Mouse (Mus musculus) stomach, embryonic 16.5 days (tissue): ENCODE measurements around the gene E030018B13Rik. TPM values are rescaled to one million over a fixed set of nuclear protein-coding genes. Genes with fewer than 3 reads are reported as not detected.

ENCODE experiments used
- ATAC-seq: fragments of 200-750 bp; cut with Nextera tagmentation; 2 replicates; pipeline ENCODE4 v1.8.0; 2017; ENCODE audit warnings: moderate number of reproducible peaks, moderate TSS enrichment; ENCODE audit not compliant: insufficient read depth, low FRiP score
- H3K27ac ChIP-seq: fragments of 300-500 bp; sonication (generic); 2 replicates; pipeline ENCODE4 v1.5.1; 2014; ENCODE audit warnings: low read length
- H3K27me3 ChIP-seq: fragments of 300-500 bp; sonication (generic); 2 replicates; pipeline ENCODE4 v1.6.1; 2014; ENCODE audit warnings: low read length, control low read depth, mixed read lengths; ENCODE audit not compliant: control insufficient read depth, insufficient read depth
- H3K36me3 ChIP-seq: fragments of 300-500 bp; sonication (generic); 2 replicates; pipeline ENCODE4 v1.6.1; 2014; ENCODE audit warnings: low read length; ENCODE audit not compliant: control insufficient read depth, insufficient read depth
- H3K4me1 ChIP-seq: fragments of 300-500 bp; sonication (generic); 2 replicates; pipeline ENCODE4 v1.6.1; 2014; ENCODE audit warnings: low read length, control low read depth, mixed read lengths; ENCODE audit not compliant: control insufficient read depth, insufficient read depth
- H3K4me2 ChIP-seq: fragments of 300-500 bp; sonication (generic); 2 replicates; pipeline ENCODE4 v1.6.1; 2014; ENCODE audit warnings: low read depth, low read length, mixed read lengths
- H3K4me3 ChIP-seq: fragments of 300-500 bp; sonication (generic); replicated peaks from 2 replicates; pipeline ENCODE4 v1.5.1; 2014; ENCODE audit warnings: mild to moderate bottlenecking, low read length
- H3K9ac ChIP-seq: fragments of 300-500 bp; sonication (generic); 2 replicates; pipeline ENCODE4 v1.6.1; 2014; ENCODE audit warnings: low read length
- H3K9me3 ChIP-seq: fragments of 300-500 bp; sonication (generic); replicated peaks from 2 replicates; pipeline ENCODE4 v1.6.1; 2016; ENCODE audit warnings: low read length, control low read depth; ENCODE audit not compliant: control insufficient read depth
- WGBS: fragments of 180-500 bp; shearing (Covaris S2); extraction: QIAGEN DNeasy Blood & Tissue Kit; methylation state at CpG from one replicate; pipeline ENCODE4 v1.1.7; 2014; 5-methylcytosine and 5-hydroxymethylcytosine counted together
- polyA plus RNA-seq: library from polyadenylated mRNA; unstranded; fragments of >200 nt; fragmentation: Nextera tagmentation; extraction: Ambion mirVana; gene quantifications from 2 replicates; pipeline ENCODE4 v1.2.1, GENCODE M21; 2015

Gene E030018B13Rik
- polyA plus RNA-seq, 1 experiment from 2014 or later: not detected

DNA sequence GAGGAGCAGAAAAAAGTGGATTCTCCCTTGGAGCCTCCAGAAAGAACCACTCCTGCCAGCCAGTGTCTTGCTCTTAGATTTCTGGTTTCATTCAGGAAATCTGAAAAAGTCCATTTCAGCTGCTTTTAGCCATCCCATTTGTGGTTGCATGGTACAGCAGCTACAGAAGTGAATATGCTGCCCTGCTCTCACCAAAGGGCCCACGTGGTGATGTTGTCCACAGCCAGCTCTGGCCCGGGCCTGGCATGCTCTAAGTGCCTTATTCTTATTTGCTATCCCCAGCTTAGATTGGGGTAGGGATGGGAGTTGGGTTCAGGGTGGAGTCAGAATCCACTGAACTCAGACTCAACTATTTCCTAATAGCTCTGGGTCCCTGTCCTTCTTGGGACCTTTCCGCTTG lies 21.4 kb upstream of the E030018B13Rik start:
- H3K9me3 ChIP-seq: no peaks in the 10 kb centered on the region
- no peak overlapping the region for H3K4me3 ChIP-seq
- H3K36me3 ChIP-seq: 0 out of 2 replicates have a peak, but pooled peaks cover 5% of the 10 kb centered on the region
- no peak overlapping the region for H3K27ac ChIP-seq
- no peak overlapping the region for H3K4me2 ChIP-seq
- ATAC-seq: no peak
- H3K27me3 ChIP-seq: no peaks in the 10 kb centered on the region
- 87% methylated on average over 3 of the region's 3 CpGs for WGBS
- peaks cover 24% of the 10 kb centered on the region for H3K4me1 ChIP-seq
- no peak overlapping the region for H3K9ac ChIP-seq

DNA sequence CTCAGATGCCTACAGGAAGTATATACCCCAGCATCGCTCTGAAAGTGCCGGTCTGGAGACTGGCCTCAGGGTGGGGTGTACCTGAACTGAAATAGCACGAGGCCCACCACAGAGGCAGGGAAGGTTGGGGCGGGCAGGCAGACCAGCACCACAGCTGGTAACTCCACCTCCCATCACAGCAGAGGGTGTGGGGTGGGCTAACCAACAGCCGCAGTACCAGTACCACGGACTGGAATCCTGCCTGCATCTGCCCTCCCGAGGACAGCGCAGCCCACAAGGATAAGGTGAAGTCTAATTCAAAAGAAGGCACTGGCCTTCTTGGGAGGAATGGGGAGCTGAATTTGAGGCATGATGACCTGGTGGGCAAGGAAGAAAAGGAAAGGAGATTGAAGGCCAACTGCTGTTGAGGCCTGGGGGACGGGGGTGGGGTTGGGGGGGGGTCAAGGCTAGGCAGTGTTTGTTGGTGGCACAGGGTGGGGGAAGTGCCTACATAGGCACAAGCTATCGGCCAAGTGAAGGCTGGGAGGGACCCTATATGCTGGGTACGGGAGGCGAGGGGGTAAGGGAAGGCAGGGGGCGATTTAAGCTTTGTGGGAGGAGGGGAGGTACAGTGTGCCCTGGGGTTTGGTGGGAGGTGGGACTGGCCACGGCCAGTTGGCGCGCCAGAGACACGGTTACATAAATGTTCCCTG lies 20.2 kb upstream of the E030018B13Rik start:
- peak; percentile 8; the same call in 1 of the 2 replicates for ATAC-seq
- peak overlapping the region; percentile 71 for H3K9ac ChIP-seq
- 21% methylated on average over 17 of the region's 17 CpGs for WGBS

DNA sequence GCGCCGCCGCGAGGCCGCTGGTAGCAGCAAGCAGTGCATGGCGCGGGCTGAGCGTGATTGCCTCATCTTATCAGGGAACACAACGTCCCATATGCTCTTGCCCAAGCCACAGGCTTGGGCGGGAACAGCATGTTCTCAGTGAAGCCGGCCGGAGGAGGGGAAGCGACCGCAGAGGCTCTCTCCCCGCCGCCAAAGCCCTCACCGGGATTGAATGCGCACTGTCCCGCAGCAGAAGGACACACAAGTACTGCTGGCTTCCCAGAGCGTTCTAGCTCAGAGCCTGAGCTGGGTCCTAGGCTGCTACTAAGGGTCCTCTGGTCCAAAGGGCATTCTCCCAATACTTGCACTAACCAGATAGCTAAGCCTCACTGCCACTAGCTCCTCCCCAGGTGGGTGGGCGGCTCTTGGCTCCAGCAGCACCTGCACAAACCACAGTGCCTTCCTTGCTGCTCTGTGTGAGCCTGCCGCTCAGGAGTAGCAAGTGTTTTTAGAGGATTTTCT lies 19.6 kb upstream of the E030018B13Rik start:
- Histone ChIP-seq H3K27ac (peak overlapping the region; percentile 94), H3K4me2 (peak overlapping the region; percentile 61), H3K36me3 (no peaks in the 10 kb centered on the region), H3K27me3 (no peaks in the 10 kb centered on the region), H3K9ac (peak overlapping the region; percentile 71), H3K9me3 (no peaks in the 10 kb centered on the region), H3K4me1 (peaks cover 24% of the 10 kb centered on the region), H3K4me3 (peak overlapping the region; percentile 35)
- 1% methylated on average over 22 of the region's 22 CpGs for WGBS
- peak; percentile 96 for ATAC-seq

More for the DNA sequence above, 20.2 kb upstream of the E030018B13Rik start:
- Histone ChIP-seq H3K4me1 (peaks cover 24% of the 10 kb centered on the region), H3K4me2 (peak overlapping the region; percentile 61), H3K36me3 (no peaks in the 10 kb centered on the region), H3K4me3 (peak overlapping the region; percentile 35), H3K27ac (peak overlapping the region; percentile 94), H3K27me3 (no peaks in the 10 kb centered on the region), H3K9me3 (no peaks in the 10 kb centered on the region)

DNA sequence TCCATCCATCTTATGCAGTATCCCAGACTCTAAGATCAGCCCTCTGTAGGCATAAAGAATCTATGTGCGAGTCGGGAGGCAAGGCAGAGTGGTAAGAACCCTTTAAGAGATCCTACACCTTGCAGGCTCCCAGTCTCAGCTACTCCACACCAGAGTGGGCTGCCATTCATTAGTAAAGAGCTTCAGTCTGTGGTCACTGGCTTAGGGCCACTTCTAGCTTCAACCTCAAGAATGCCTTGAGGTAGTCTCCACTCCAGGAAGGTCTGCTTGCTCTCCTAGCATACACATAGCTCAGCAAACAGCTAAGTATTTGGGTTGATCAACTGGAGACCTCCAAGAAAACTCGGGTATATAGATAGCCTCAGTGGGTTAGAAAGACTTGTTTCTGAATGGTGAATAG lies 19.0 kb upstream of the E030018B13Rik start:
- Histone ChIP-seq H3K4me2 (peak overlapping the region; percentile 61), H3K9me3 (no peaks in the 10 kb centered on the region), H3K27me3 (no peaks in the 10 kb centered on the region), H3K27ac (peak overlapping the region; percentile 94), H3K36me3 (no peaks in the 10 kb centered on the region), H3K4me3 (0 out of 2 replicates have a peak overlapping the region, but pooled peaks have one; percentile 35), H3K9ac (peak overlapping the region; percentile 71), H3K4me1 (peaks cover 24% of the 10 kb centered on the region)
- WGBS: 35% methylated on average over 3 of the region's 3 CpGs
- ATAC-seq: no peak

DNA sequence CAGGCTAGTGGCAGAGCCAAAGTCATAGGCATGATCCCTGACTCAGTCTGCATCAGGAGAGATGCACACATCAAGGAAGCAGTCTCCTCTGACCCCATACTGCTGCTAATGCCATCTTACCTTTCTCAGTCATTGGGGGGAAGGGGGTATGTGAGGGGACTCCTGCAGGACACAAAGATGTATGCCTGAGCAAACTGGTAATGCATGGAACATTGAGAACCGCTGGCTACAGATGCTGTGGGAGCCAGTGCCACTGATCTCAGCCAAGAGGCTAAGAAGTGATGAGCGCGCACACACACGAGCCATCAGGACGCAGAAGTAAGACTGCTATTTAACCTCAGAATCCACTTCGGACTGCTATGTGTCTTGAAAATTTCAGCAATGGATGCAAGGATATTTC lies 18.5 kb upstream of the E030018B13Rik start:
- ATAC-seq: no peak
- H3K9ac ChIP-seq: no peak overlapping the region
- H3K27ac ChIP-seq: no peak overlapping the region; the same call in 1 of the 2 replicates
- H3K36me3 ChIP-seq: no peaks in the 10 kb centered on the region
- no peak overlapping the region for H3K4me2 ChIP-seq
- 88% methylated on average over 6 of the region's 6 CpGs for WGBS
- no peaks in the 10 kb centered on the region for H3K27me3 ChIP-seq
- peaks cover 24% of the 10 kb centered on the region for H3K4me1 ChIP-seq
- H3K4me3 ChIP-seq: no peak overlapping the region
- no peaks in the 10 kb centered on the region for H3K9me3 ChIP-seq

DNA sequence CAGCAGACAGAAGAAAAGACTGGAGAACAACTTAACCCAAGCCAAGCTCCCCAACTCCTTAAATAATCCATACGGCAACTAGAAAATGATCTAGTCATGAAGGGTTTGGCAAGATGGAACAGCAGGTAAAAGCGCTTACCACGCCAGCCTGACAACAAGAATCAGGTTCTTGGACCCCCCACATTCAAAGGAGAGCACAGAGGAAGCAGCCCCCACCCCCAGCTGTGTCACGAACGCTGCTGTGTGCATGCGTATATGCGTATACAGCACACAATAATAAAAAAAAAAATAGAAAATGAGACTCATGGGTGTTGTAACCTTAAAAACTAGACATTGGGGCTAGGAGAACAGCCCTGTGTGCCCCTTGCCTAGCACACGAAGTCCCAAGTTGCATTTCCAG lies 16.7 kb upstream of the E030018B13Rik start:
- H3K9me3 ChIP-seq: no peaks in the 10 kb centered on the region
- 93% methylated on average over 8 of the region's 8 CpGs for WGBS

DNA sequence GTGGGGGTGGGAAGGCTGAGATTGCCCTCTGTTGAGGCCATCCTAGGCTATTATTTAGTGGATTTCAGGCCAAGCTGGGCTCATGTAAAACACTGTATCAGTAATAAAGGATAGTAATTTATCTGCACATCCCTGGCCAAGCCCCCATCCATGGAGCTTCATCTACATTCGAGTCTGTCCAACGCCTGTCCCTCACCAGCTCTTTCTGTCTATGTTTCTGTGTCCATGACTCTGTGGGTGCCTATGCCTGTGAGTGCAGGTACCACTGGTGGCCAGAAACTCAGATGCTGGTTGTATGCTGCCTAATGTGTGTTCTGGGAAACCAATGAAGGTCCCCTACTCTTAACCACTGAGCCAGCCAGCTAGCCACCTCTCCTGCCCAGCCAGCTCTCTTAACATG lies 16.2 kb upstream of the E030018B13Rik start:
- H3K9me3 ChIP-seq: no peaks in the 10 kb centered on the region
- H3K36me3 ChIP-seq: no peaks in the 10 kb centered on the region
- peaks cover 30% of the 10 kb centered on the region for H3K4me1 ChIP-seq
- no peak overlapping the region for H3K4me3 ChIP-seq
- H3K9ac ChIP-seq: no peak overlapping the region
- 86% methylated on average over 2 of the region's 2 CpGs for WGBS
- no peaks in the 10 kb centered on the region for H3K27me3 ChIP-seq
- ATAC-seq: no peak
- H3K27ac ChIP-seq: no peak overlapping the region
- H3K4me2 ChIP-seq: no peak overlapping the region

More for the DNA sequence above, 16.7 kb upstream of the E030018B13Rik start:
- Histone ChIP-seq H3K4me2 (no peak overlapping the region), H3K4me1 (peaks cover 31% of the 10 kb centered on the region), H3K27me3 (no peaks in the 10 kb centered on the region), H3K4me3 (no peak overlapping the region), H3K27ac (no peak overlapping the region), H3K9ac (no peak overlapping the region), H3K36me3 (no peaks in the 10 kb centered on the region)
- no peak for ATAC-seq

DNA sequence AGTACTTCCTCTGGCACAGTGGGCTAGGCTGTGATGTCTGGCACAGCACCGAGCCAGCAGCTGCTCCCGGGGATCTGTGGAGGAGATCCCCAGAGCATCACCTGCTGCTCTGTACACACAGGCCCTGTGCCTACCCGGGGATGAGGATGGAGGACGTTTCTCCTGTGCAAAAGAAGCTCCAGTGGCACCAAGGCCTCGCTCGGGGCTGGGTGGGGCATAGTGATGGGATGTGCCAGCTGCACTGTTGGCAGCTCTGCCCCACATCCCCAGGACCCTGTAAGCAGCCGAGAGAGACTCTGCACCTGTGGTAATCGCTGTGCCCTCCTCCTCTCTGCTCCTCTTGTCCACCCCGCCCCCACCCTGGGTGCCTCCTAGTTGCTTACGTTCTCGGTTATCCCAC lies 15.3 kb upstream of the E030018B13Rik start:
- no peak overlapping the region for H3K4me3 ChIP-seq
- H3K27ac ChIP-seq: no peak overlapping the region
- WGBS: 68% methylated on average over 11 of the region's 11 CpGs
- no peaks in the 10 kb centered on the region for H3K9me3 ChIP-seq
- peaks cover 32% of the 10 kb centered on the region for H3K4me1 ChIP-seq
- H3K4me2 ChIP-seq: no peak overlapping the region
- H3K9ac ChIP-seq: no peak overlapping the region
- H3K27me3 ChIP-seq: no peaks in the 10 kb centered on the region
- no peaks in the 10 kb centered on the region for H3K36me3 ChIP-seq
- ATAC-seq: no peak

DNA sequence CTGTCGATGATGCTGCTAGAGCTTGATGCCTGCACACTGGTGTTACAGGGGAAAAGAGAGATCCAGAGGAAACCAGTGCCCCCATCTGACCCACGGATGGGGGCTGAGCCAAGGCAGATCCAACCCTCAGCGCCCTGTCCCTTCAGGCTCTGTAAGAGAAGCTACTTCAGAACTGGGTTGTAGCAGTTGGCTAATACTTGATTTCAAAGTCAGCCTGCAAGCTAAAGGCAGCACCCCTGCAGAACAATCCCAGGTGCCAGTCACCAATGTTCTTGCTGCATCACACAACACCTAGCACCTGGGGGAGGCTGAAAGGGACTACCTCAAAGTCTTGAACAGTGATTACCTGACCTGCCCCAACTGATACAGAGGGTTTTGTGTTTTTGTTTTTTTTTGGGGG lies 14.7 kb upstream of the E030018B13Rik start:
- Histone ChIP-seq H3K4me1 (peaks cover 28% of the 10 kb centered on the region), H3K36me3 (no peaks in the 10 kb centered on the region), H3K9ac (no peak overlapping the region), H3K9me3 (no peaks in the 10 kb centered on the region), H3K27ac (no peak overlapping the region), H3K4me3 (no peak overlapping the region), H3K4me2 (no peak overlapping the region), H3K27me3 (no peaks in the 10 kb centered on the region)
- WGBS: 81% methylated on average over 3 of the region's 3 CpGs
- ATAC-seq: no peak
